Mouse (Mus musculus): ENCODE measurements around the gene Mta1. TPM values are rescaled to one million over a fixed set of nuclear protein-coding genes. Genes with fewer than 3 reads are reported as not detected.

Gene Mta1
- polyA plus RNA-seq, 1 experiment from 2014 or later = 26.4 TPM

- 0 out of 2 replicates have a peak within 1 kb of the TSS, but pooled peaks have one; percentile 27 for H3K9ac ChIP-seq (ENCODE audit: low read length)
- no peaks in the 10 kb centered on the region for H3K9me3 ChIP-seq (ENCODE audit: control insufficient read depth, low read length)
- peak within 1 kb of the TSS; percentile 80 for H3K4me2 ChIP-seq (ENCODE audit: low read depth, severe bottlenecking)
- ATAC-seq (ENCODE audit: insufficient number of reproducible peaks, low FRiP score, low TSS enrichment, low read depth) = peak; percentile 82
- H3K4me1 ChIP-seq (ENCODE audit: control insufficient read depth, insufficient read depth, low read length) = peaks cover 16% of the 10 kb centered on the region
- peak; percentile 90 for DNase-seq (ENCODE audit: low spot score)
- peak within 1 kb of the TSS; percentile 40 for H3K4me3 ChIP-seq (ENCODE audit: low read depth, low read length)
- WGBS = under 1% methylated on average over 67 of the region's 68 CpGs
- peaks cover 23% of the 10 kb centered on the region for H3K36me3 ChIP-seq (ENCODE audit: control insufficient read depth, insufficient read depth, low read length)
- peaks cover 21% of the 10 kb centered on the region for H3K27me3 ChIP-seq (ENCODE audit: control insufficient read depth, insufficient read depth, low read length)
- H3K27ac ChIP-seq (replicated peaks; ENCODE audit: low read depth, low read length) = no peak within 1 kb of the TSS
These were observed 42.0 kb downstream of the Mta1 start, which contains the start of gene Crip2 for GRCm38 (mm10) chr12:113139908-113140615. TSS of gene Crip2 (plus strand) at chr12:113140236.

GRCm38 (mm10) chr12:113140616-113141411 is 42.7 kb downstream of the Mta1 start:
- Histone ChIP-seq H3K4me1 (ENCODE audit: control insufficient read depth, insufficient read depth, low read length) (peaks cover 16% of the 10 kb centered on the region), H3K36me3 (ENCODE audit: control insufficient read depth, insufficient read depth, low read length) (peaks cover 17% of the 10 kb centered on the region), H3K9me3 (ENCODE audit: control insufficient read depth, low read length) (no peaks in the 10 kb centered on the region), H3K4me2 (ENCODE audit: low read depth, severe bottlenecking) (peak overlapping the region; percentile 80), H3K4me3 (ENCODE audit: low read depth, low read length) (peak overlapping the region; percentile 40), H3K9ac (ENCODE audit: low read length) (no peak overlapping the region), H3K27ac (replicated peaks; ENCODE audit: low read depth, low read length) (no peak overlapping the region), H3K27me3 (ENCODE audit: control insufficient read depth, insufficient read depth, low read length) (peaks cover 23% of the 10 kb centered on the region)
- ATAC-seq (ENCODE audit: insufficient number of reproducible peaks, low FRiP score, low TSS enrichment, low read depth) = no peak
- 3% methylated on average over 49 of the region's 49 CpGs for WGBS
- DNase-seq (ENCODE audit: low spot score) = no peak

DNA sequence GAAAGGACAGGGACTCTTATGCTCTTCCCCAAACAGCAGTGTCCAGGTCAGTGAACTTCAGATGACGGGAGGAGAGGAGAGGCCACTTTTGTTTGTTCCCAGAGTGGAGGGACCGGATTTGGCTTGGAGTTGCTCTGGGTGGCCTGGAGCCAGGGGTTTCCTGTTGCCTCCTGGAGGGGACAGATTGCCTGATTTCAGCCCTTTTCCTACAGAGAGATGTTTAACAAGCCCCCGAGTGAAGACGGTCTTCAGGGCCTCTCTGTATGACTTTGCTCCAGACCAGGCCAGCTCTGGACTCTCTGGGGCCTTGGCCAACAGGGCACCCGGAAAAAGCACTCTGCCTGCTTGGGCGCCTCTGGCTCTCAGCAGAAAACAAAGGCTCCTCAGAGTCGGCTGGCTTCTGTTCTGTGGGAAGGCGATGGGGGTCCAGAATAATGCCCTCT is 43.5 kb downstream of the Mta1 start:
- peaks cover 13% of the 10 kb centered on the region for H3K36me3 ChIP-seq (ENCODE audit: control insufficient read depth, insufficient read depth, low read length)
- no peak overlapping the region for H3K27ac ChIP-seq (replicated peaks; ENCODE audit: low read depth, low read length)
- no peak overlapping the region for H3K4me2 ChIP-seq (ENCODE audit: low read depth, severe bottlenecking)
- no peaks in the 10 kb centered on the region for H3K9me3 ChIP-seq (ENCODE audit: control insufficient read depth, low read length)
- WGBS = 71% methylated on average over 8 of the region's 8 CpGs
- H3K4me3 ChIP-seq (ENCODE audit: low read depth, low read length) = no peak overlapping the region
- peaks cover 16% of the 10 kb centered on the region for H3K4me1 ChIP-seq (ENCODE audit: control insufficient read depth, insufficient read depth, low read length)
- DNase-seq (ENCODE audit: low spot score) = no peak
- ATAC-seq (ENCODE audit: insufficient number of reproducible peaks, low FRiP score, low TSS enrichment, low read depth) = no peak
- H3K9ac ChIP-seq (ENCODE audit: low read length) = no peak overlapping the region
- H3K27me3 ChIP-seq (ENCODE audit: control insufficient read depth, insufficient read depth, low read length) = peaks cover 28% of the 10 kb centered on the region

GRCm38 (mm10) chr12:113142021-113142975 is 44.2 kb downstream of the Mta1 start:
- Histone ChIP-seq H3K4me3 (ENCODE audit: low read depth, low read length) (peak overlapping the region; percentile 6; the same call in 1 of the 2 replicates), H3K36me3 (ENCODE audit: control insufficient read depth, insufficient read depth, low read length) (peaks cover 8% of the 10 kb centered on the region), H3K4me1 (ENCODE audit: control insufficient read depth, insufficient read depth, low read length) (peaks cover 16% of the 10 kb centered on the region), H3K27me3 (ENCODE audit: control insufficient read depth, insufficient read depth, low read length) (peaks cover 35% of the 10 kb centered on the region), H3K4me2 (ENCODE audit: low read depth, severe bottlenecking) (peak overlapping the region; percentile 22; the same call in 1 of the 2 replicates), H3K9me3 (ENCODE audit: control insufficient read depth, low read length) (no peaks in the 10 kb centered on the region), H3K27ac (replicated peaks; ENCODE audit: low read depth, low read length) (no peak overlapping the region; the same call in 1 of the 2 replicates), H3K9ac (ENCODE audit: low read length) (peak overlapping the region; percentile 30)
- ATAC-seq (ENCODE audit: insufficient number of reproducible peaks, low FRiP score, low TSS enrichment, low read depth) (no peak; the same call in 1 of the 2 replicates), DNase-seq (ENCODE audit: low spot score) (peak; percentile 61)
- WGBS = 19% methylated on average over 15 of the region's 15 CpGs

DNA sequence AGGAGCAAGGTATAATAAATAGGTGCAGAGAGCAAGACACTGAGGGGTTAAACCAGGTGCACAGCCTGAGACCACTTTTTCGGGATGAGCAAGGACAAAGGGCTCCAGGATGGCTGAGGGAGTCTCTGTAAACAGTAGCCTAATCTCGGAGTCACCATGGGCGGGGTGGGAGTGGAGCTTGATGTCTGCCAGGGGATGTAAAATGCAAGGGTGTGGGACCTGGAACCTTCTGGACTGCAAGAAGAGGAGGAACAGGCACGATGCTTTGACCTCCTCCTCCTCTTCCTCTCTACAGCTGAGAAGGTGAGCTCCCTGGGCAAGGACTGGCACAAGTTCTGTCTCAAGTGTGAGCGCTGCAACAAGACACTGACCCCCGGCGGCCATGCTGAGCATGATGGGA is 45.1 kb downstream of the Mta1 start:
- H3K4me1 ChIP-seq (ENCODE audit: control insufficient read depth, insufficient read depth, low read length) = peaks cover 16% of the 10 kb centered on the region
- peaks cover 2% of the 10 kb centered on the region; the same call in 1 of the 2 replicates for H3K36me3 ChIP-seq (ENCODE audit: control insufficient read depth, insufficient read depth, low read length)
- DNase-seq (ENCODE audit: low spot score) = no peak
- peak overlapping the region; percentile 22; the same call in 1 of the 2 replicates for H3K4me2 ChIP-seq (ENCODE audit: low read depth, severe bottlenecking)
- WGBS = 62% methylated on average over 7 of the region's 7 CpGs
- ATAC-seq (ENCODE audit: insufficient number of reproducible peaks, low FRiP score, low TSS enrichment, low read depth) = no peak
- H3K9me3 ChIP-seq (ENCODE audit: control insufficient read depth, low read length) = no peaks in the 10 kb centered on the region
- no peak overlapping the region; the same call in 1 of the 2 replicates for H3K27ac ChIP-seq (replicated peaks; ENCODE audit: low read depth, low read length)
- peaks cover 39% of the 10 kb centered on the region for H3K27me3 ChIP-seq (ENCODE audit: control insufficient read depth, insufficient read depth, low read length)
- H3K4me3 ChIP-seq (ENCODE audit: low read depth, low read length) = no peak overlapping the region
- peak overlapping the region; percentile 30 for H3K9ac ChIP-seq (ENCODE audit: low read length)

- H3K36me3 ChIP-seq (ENCODE audit: control insufficient read depth, insufficient read depth, low read length) = no peaks in the 10 kb centered on the region
- H3K9me3 ChIP-seq (ENCODE audit: control insufficient read depth, low read length) = no peaks in the 10 kb centered on the region
- peaks cover 14% of the 10 kb centered on the region for H3K4me1 ChIP-seq (ENCODE audit: control insufficient read depth, insufficient read depth, low read length)
- H3K27me3 ChIP-seq (ENCODE audit: control insufficient read depth, insufficient read depth, low read length) = peaks cover 39% of the 10 kb centered on the region
- 72% methylated on average over 20 of the region's 20 CpGs for WGBS
- ATAC-seq (ENCODE audit: insufficient number of reproducible peaks, low FRiP score, low TSS enrichment, low read depth) (no peak), DNase-seq (ENCODE audit: low spot score) (peak; percentile 48)
- H3K9ac ChIP-seq (ENCODE audit: low read length) = no peak overlapping the region
- no peak overlapping the region for H3K4me2 ChIP-seq (ENCODE audit: low read depth, severe bottlenecking)
- H3K27ac ChIP-seq (replicated peaks; ENCODE audit: low read depth, low read length) = no peak overlapping the region
- H3K4me3 ChIP-seq (ENCODE audit: low read depth, low read length) = no peak overlapping the region
These were observed 46.1 kb downstream of the Mta1 start for GRCm38 (mm10) chr12:113144001-113144756.

GRCm38 (mm10) chr12:113144886-113145285 is 46.8 kb downstream of the Mta1 start:
- DNase-seq (ENCODE audit: low spot score) = no peak
- Histone ChIP-seq H3K27ac (replicated peaks; ENCODE audit: low read depth, low read length) (no peak overlapping the region), H3K4me1 (ENCODE audit: control insufficient read depth, insufficient read depth, low read length) (peaks cover 8% of the 10 kb centered on the region), H3K4me2 (ENCODE audit: low read depth, severe bottlenecking) (no peak overlapping the region), H3K27me3 (ENCODE audit: control insufficient read depth, insufficient read depth, low read length) (peaks cover 43% of the 10 kb centered on the region), H3K36me3 (ENCODE audit: control insufficient read depth, insufficient read depth, low read length) (no peaks in the 10 kb centered on the region), H3K4me3 (ENCODE audit: low read depth, low read length) (no peak overlapping the region), H3K9ac (ENCODE audit: low read length) (no peak overlapping the region), H3K9me3 (ENCODE audit: control insufficient read depth, low read length) (no peaks in the 10 kb centered on the region)
- WGBS = 90% methylated on average over 16 of the region's 16 CpGs
- no peak for ATAC-seq (ENCODE audit: insufficient number of reproducible peaks, low FRiP score, low TSS enrichment, low read depth)

All from limb, embryonic 11.5 days (tissue).